Mouse (Mus musculus) large intestine, adult 2 months (tissue): ENCODE data around the gene Vps4b. TPM values are rescaled to one million over a fixed set of nuclear protein-coding genes. Genes with fewer than 3 reads are reported as not detected.

Source experiments
- polyA plus RNA-seq: library from polyadenylated mRNA; depleted of rRNA; stranded (reverse); fragments of >200 nt; gene quantifications from 2 replicates; pipeline ENCODE4 v1.2.3, GENCODE M21; 2012; rRNA removed

Gene Vps4b
- polyA plus RNA-seq, 1 experiment = 15.5 TPM

Other genes starting within 250 kb of the Vps4b start
- gene Bcl2, start 82.5 kb downstream of the Vps4b start, polyA plus RNA-seq = 1.2 and 1.6 TPM in 2 replicates
- 7.7 and 19.5 TPM in 2 replicates for gene Kdsr, start 37.0 kb downstream of the Vps4b start, polyA plus RNA-seq
- gene Serpinb5, start 64.4 kb upstream of the Vps4b start, polyA plus RNA-seq = 0.86 and 1.4 TPM in 2 replicates
- not detected in 2 replicates for gene Serpinb12, start 137.7 kb upstream of the Vps4b start, polyA plus RNA-seq
- gene Serpinb13, start 184.3 kb upstream of the Vps4b start, polyA plus RNA-seq = not detected in 2 replicates